Mouse (Mus musculus): ENCODE results near the gene Kansl2.
A peak's percentile ranks its signal among the peaks of the same experiment; 100 is the strongest.

Gene Kansl2

DNA sequence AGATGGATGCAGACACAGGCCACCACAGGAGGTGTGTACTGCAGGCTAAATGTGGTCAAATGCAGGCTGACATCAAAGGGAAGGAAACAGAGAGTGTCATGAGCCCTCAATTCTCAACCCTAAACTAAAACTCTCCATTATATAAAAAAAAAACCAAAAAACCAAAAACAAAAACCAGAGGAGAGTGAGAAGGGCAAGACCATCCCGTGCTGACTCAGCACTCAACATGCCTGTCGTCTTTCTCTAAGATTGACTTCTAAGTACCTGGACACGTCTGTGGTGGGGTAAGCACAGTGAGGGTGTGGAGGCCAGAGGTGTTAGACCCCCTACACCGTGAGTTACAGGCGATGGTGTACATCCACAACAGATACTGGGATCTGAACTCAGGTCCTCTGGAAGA is 12.8 kb upstream of the Kansl2 start:
- Histone ChIP-seq H3K4me3 (replicated peaks; ENCODE audit: low read length) (no peak overlapping the region), H3K36me3 (ENCODE audit: insufficient read depth, low read length) (peaks cover 97% of the 10 kb centered on the region), H3K27me3 (ENCODE audit: insufficient read depth, low read length) (no peaks in the 10 kb centered on the region), H3K9me3 (ENCODE audit: low read length) (no peaks in the 10 kb centered on the region), H3K4me1 (replicated peaks; ENCODE audit: low read depth, low read length) (peaks cover 60% of the 10 kb centered on the region)
- TF ChIP-seq POU5F1 (IDR thresholded peaks at IDR 0.05; ENCODE audit: borderline replicate concordance, low read length) = no peak
- TF ChIP-seq NANOG (IDR thresholded peaks at IDR 0.05; ENCODE audit: borderline replicate concordance, low read length) = no peak
- TF ChIP-seq CTCF (conservative IDR thresholded peaks at IDR 0.05; ENCODE audit: low read length) = no peak

DNA sequence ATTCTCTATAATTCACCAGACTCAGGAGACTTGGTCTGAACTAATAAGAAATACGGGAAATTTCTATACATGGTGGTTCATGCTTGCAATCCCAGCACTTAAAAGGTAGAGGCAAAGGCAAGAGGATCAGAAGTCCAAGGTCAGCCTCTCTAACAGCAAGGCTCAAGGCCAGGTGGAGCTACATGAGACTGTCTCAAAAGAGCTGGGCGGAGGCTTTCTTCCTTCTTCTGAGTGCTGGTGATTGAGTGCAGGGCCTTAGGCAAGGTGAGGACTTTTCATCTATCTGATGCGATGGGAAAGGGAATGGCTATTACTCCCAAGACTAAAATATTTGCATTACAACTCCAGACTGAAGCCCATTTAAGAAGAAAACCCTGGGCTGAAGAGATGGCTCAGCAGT is 11.1 kb upstream of the Kansl2 start:
- peaks cover 58% of the 10 kb centered on the region for H3K4me1 ChIP-seq (replicated peaks; ENCODE audit: low read depth, low read length)
- TF ChIP-seq NANOG (IDR thresholded peaks at IDR 0.05; ENCODE audit: borderline replicate concordance, low read length) = peak; percentile 67; the same call in 1 of the 2 replicates
- TF ChIP-seq POU5F1 (IDR thresholded peaks at IDR 0.05; ENCODE audit: borderline replicate concordance, low read length) = no peak
- TF ChIP-seq CTCF (conservative IDR thresholded peaks at IDR 0.05; ENCODE audit: low read length) = no peak
- no peaks in the 10 kb centered on the region for H3K9me3 ChIP-seq (ENCODE audit: low read length)
- H3K36me3 ChIP-seq (ENCODE audit: insufficient read depth, low read length) = peaks cover 97% of the 10 kb centered on the region
- no peak overlapping the region for H3K4me3 ChIP-seq (replicated peaks; ENCODE audit: low read length)
- no peaks in the 10 kb centered on the region for H3K27me3 ChIP-seq (ENCODE audit: insufficient read depth, low read length)

- H3K4me3 ChIP-seq (replicated peaks; ENCODE audit: low read length) = no peak overlapping the region
- no peaks in the 10 kb centered on the region for H3K27me3 ChIP-seq (ENCODE audit: insufficient read depth, low read length)
- no peaks in the 10 kb centered on the region for H3K9me3 ChIP-seq (ENCODE audit: low read length)
- no peak for TF ChIP-seq CTCF (conservative IDR thresholded peaks at IDR 0.05; ENCODE audit: low read length)
- no peak for TF ChIP-seq NANOG (IDR thresholded peaks at IDR 0.05; ENCODE audit: borderline replicate concordance, low read length)
- no peak for TF ChIP-seq POU5F1 (IDR thresholded peaks at IDR 0.05; ENCODE audit: borderline replicate concordance, low read length)
- peaks cover 56% of the 10 kb centered on the region for H3K4me1 ChIP-seq (replicated peaks; ENCODE audit: low read depth, low read length)
- H3K36me3 ChIP-seq (ENCODE audit: insufficient read depth, low read length) = peaks cover 98% of the 10 kb centered on the region
Observed at GRCm38 (mm10) chr15:98543341-98543740, 9.3 kb upstream of the Kansl2 start.

- H3K36me3 ChIP-seq (ENCODE audit: insufficient read depth, low read length) = peaks cover 88% of the 10 kb centered on the region
- H3K27me3 ChIP-seq (ENCODE audit: insufficient read depth, low read length) = no peaks in the 10 kb centered on the region
- TF ChIP-seq NANOG (IDR thresholded peaks at IDR 0.05; ENCODE audit: borderline replicate concordance, low read length) = no peak
- no peaks in the 10 kb centered on the region for H3K9me3 ChIP-seq (ENCODE audit: low read length)
- no peak overlapping the region for H3K4me3 ChIP-seq (replicated peaks; ENCODE audit: low read length)
- peaks cover 36% of the 10 kb centered on the region for H3K4me1 ChIP-seq (replicated peaks; ENCODE audit: low read depth, low read length)
Observed at GRCm38 (mm10) chr15:98541064-98541463, 7.0 kb upstream of the Kansl2 start.

- TF ChIP-seq POU5F1 (IDR thresholded peaks at IDR 0.05; ENCODE audit: borderline replicate concordance, low read length) (no peak), CTCF (conservative IDR thresholded peaks at IDR 0.05; ENCODE audit: low read length) (no peak), NANOG (IDR thresholded peaks at IDR 0.05; ENCODE audit: borderline replicate concordance, low read length) (no peak)
- H3K9me3 ChIP-seq (ENCODE audit: low read length) = no peaks in the 10 kb centered on the region
Observed at GRCm38 (mm10) chr15:98537923-98538322, 3.9 kb upstream of the Kansl2 start.

DNA sequence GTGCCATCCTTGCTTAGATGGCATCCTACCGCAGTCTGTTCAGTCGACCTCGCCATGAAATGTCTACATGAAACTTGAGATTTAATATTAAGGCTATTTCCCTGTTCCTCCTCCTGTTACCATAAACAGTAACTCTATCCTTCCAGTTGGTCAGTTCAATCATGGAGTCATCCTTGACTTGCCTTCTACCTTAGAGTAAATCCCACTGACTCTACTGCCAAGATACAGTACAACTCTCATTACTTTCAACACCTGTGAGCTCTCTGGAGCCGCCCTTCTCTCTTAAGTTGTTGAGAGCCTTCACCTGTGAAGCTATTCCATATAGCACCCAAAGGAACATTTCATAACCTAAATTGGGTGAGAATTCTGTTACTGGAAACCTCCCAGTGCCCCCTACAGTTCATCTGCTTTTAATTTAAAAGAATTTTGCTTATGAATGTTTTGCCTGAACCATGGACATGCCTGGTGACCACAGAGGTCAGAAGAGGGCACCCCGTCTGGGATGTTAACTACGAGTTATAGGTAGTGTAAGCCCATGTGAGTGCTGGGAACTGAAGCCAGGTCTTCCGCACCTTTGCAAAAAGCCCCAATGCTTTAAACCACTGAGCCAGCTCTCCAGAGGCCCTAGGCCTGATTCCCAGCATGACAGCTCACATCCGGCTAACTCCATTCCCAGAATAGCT is 2.9 kb upstream of the Kansl2 start:
- H3K9me3 ChIP-seq (ENCODE audit: low read length) = no peaks in the 10 kb centered on the region
- H3K27me3 ChIP-seq (ENCODE audit: insufficient read depth, low read length) = no peaks in the 10 kb centered on the region
- H3K4me1 ChIP-seq (replicated peaks; ENCODE audit: low read depth, low read length) = peaks cover 14% of the 10 kb centered on the region
- H3K4me3 ChIP-seq (replicated peaks; ENCODE audit: low read length) = no peak overlapping the region
- H3K36me3 ChIP-seq (ENCODE audit: insufficient read depth, low read length) = peaks cover 54% of the 10 kb centered on the region
- TF ChIP-seq POU5F1 (IDR thresholded peaks at IDR 0.05; ENCODE audit: borderline replicate concordance, low read length) (no peak), NANOG (IDR thresholded peaks at IDR 0.05; ENCODE audit: borderline replicate concordance, low read length) (no peak), CTCF (conservative IDR thresholded peaks at IDR 0.05; ENCODE audit: low read length) (no peak)

More at GRCm38 (mm10) chr15:98537923-98538322, 3.9 kb upstream of the Kansl2 start:
- Histone ChIP-seq H3K27me3 (ENCODE audit: insufficient read depth, low read length) (no peaks in the 10 kb centered on the region), H3K4me3 (replicated peaks; ENCODE audit: low read length) (no peak overlapping the region), H3K4me1 (replicated peaks; ENCODE audit: low read depth, low read length) (peaks cover 15% of the 10 kb centered on the region), H3K36me3 (ENCODE audit: insufficient read depth, low read length) (peaks cover 56% of the 10 kb centered on the region)

- Histone ChIP-seq H3K4me1 (replicated peaks; ENCODE audit: low read depth, low read length) (peaks cover 25% of the 10 kb centered on the region), H3K36me3 (ENCODE audit: insufficient read depth, low read length) (peaks cover 54% of the 10 kb centered on the region), H3K4me3 (replicated peaks; ENCODE audit: low read length) (no peak overlapping the region), H3K27me3 (ENCODE audit: insufficient read depth, low read length) (no peaks in the 10 kb centered on the region), H3K9me3 (ENCODE audit: low read length) (no peaks in the 10 kb centered on the region)
- TF ChIP-seq NANOG (IDR thresholded peaks at IDR 0.05; ENCODE audit: borderline replicate concordance, low read length) (no peak), CTCF (conservative IDR thresholded peaks at IDR 0.05; ENCODE audit: low read length) (no peak), POU5F1 (IDR thresholded peaks at IDR 0.05; ENCODE audit: borderline replicate concordance, low read length) (no peak)
Observed at GRCm38 (mm10) chr15:98535921-98536320, 1.9 kb upstream of the Kansl2 start.

- TF ChIP-seq CTCF (conservative IDR thresholded peaks at IDR 0.05; ENCODE audit: low read length) (no peak), POU5F1 (IDR thresholded peaks at IDR 0.05; ENCODE audit: borderline replicate concordance, low read length) (no peak), NANOG (IDR thresholded peaks at IDR 0.05; ENCODE audit: borderline replicate concordance, low read length) (no peak)
- no peaks in the 10 kb centered on the region for H3K27me3 ChIP-seq (ENCODE audit: insufficient read depth, low read length)
- peak overlapping the region; percentile 94 for H3K4me3 ChIP-seq (replicated peaks; ENCODE audit: low read length)
- H3K36me3 ChIP-seq (ENCODE audit: insufficient read depth, low read length) = peaks cover 55% of the 10 kb centered on the region
- H3K4me1 ChIP-seq (replicated peaks; ENCODE audit: low read depth, low read length) = peaks cover 52% of the 10 kb centered on the region
- H3K9me3 ChIP-seq (ENCODE audit: low read length) = no peaks in the 10 kb centered on the region
Observed at GRCm38 (mm10) chr15:98533035-98533531, 981 bp downstream of the Kansl2 start.

DNA sequence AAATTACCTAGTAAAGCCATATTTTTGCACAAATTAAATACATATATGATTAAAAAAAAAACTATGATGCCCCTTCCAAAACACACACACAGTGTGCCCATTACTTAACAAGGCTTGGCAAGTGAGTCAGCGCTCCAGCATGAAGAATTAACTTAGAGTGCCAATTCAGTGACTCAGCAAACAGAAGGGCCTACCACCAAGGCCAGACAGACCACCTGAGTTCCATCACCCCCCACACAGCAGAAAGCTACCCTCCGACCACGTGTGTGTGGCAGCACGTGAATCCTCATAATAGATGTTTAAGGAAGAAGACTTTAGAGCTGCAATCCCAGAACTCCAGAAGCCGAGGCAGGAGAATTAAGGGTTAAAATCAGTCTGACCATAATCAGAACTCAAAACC is 1.8 kb downstream of the Kansl2 start:
- Histone ChIP-seq H3K36me3 (ENCODE audit: insufficient read depth, low read length) (peaks cover 56% of the 10 kb centered on the region), H3K4me1 (replicated peaks; ENCODE audit: low read depth, low read length) (peaks cover 60% of the 10 kb centered on the region), H3K9me3 (ENCODE audit: low read length) (no peaks in the 10 kb centered on the region), H3K27me3 (ENCODE audit: insufficient read depth, low read length) (no peaks in the 10 kb centered on the region), H3K4me3 (replicated peaks; ENCODE audit: low read length) (peak overlapping the region; percentile 94)
- TF ChIP-seq NANOG (IDR thresholded peaks at IDR 0.05; ENCODE audit: borderline replicate concordance, low read length) = no peak
- no peak for TF ChIP-seq CTCF (conservative IDR thresholded peaks at IDR 0.05; ENCODE audit: low read length)
- no peak for TF ChIP-seq POU5F1 (IDR thresholded peaks at IDR 0.05; ENCODE audit: borderline replicate concordance, low read length)
